Mouse (Mus musculus): ENCODE results near the gene Hnf1a. TPM values are rescaled to one million over a fixed set of nuclear protein-coding genes. Genes with fewer than 3 reads are reported as not detected.
"Not testable (repeated sequence)": the region's sequence is repeated elsewhere in the genome, so short reads cannot be mapped to it uniquely, and the experiment has no call there.

Hnf1a gene
- total RNA-seq, 2 experiments from 2014 or later, result not detected

- no peak for DNase-seq (ENCODE audit: extremely low spot score in 1 of 2, low spot score in 1 of 2)
Measured at GRCm38 (mm10) chr5:114949812-114950211, 21.1 kb downstream of the Hnf1a start.

- DNase-seq (ENCODE audit: extremely low spot score in 1 of 2, low spot score in 1 of 2), result peak in 1 of 2 experiments; percentile 29
Measured at GRCm38 (mm10) chr5:114949316-114949715, 21.6 kb downstream of the Hnf1a start.

GRCm38 (mm10) chr5:114948891-114949290 lies 22.0 kb downstream of the Hnf1a start:
- peak in 1 of 2 experiments; percentile 21 for DNase-seq (ENCODE audit: extremely low spot score in 1 of 2, low spot score in 1 of 2)

GRCm38 (mm10) chr5:114945072-114945471 lies 25.8 kb downstream of the Hnf1a start:
- DNase-seq (ENCODE audit: extremely low spot score in 1 of 2, low spot score in 1 of 2), result no peak

- DNase-seq (ENCODE audit: extremely low spot score in 1 of 2, low spot score in 1 of 2), result no peak
Measured at GRCm38 (mm10) chr5:114942766-114943130, 28.1 kb downstream of the Hnf1a start.

GRCm38 (mm10) chr5:114942074-114942765 lies 28.7 kb downstream of the Hnf1a start, which contains the start of gene 2210016L21Rik:
TSS of gene 2210016L21Rik (plus strand) at chr5:114942158.
- peak; percentile 71 to 76 for DNase-seq (ENCODE audit: extremely low spot score in 1 of 2, low spot score in 1 of 2)

GRCm38 (mm10) chr5:114941138-114941537 lies 29.8 kb downstream of the Hnf1a start:
- not testable (repeated sequence) for DNase-seq (ENCODE audit: extremely low spot score in 1 of 2, low spot score in 1 of 2)

GRCm38 (mm10) chr5:114935838-114936237 lies 35.1 kb downstream of the Hnf1a start:
- DNase-seq (ENCODE audit: extremely low spot score in 1 of 2, low spot score in 1 of 2), result no peak

GRCm38 (mm10) chr5:114933206-114933605 lies 37.7 kb downstream of the Hnf1a start:
- DNase-seq (ENCODE audit: extremely low spot score in 1 of 2, low spot score in 1 of 2), result no peak

- no peak for DNase-seq (ENCODE audit: extremely low spot score in 1 of 2, low spot score in 1 of 2)
Measured at GRCm38 (mm10) chr5:114931626-114932025, 39.3 kb downstream of the Hnf1a start.

- no peak for DNase-seq (ENCODE audit: extremely low spot score in 1 of 2, low spot score in 1 of 2)
Measured at GRCm38 (mm10) chr5:114926753-114927152, 44.1 kb downstream of the Hnf1a start.

- DNase-seq (ENCODE audit: extremely low spot score in 1 of 2, low spot score in 1 of 2), result no peak
Measured at GRCm38 (mm10) chr5:114926153-114926684, 44.7 kb downstream of the Hnf1a start.

- no peak for DNase-seq (ENCODE audit: extremely low spot score in 1 of 2, low spot score in 1 of 2)
Measured at GRCm38 (mm10) chr5:114922998-114923473, 47.9 kb downstream of the Hnf1a start, which contains the start of gene Oasl1. TSS of gene Oasl1 (plus strand) at chr5:114923240.

GRCm38 (mm10) chr5:114922366-114922731 lies 48.5 kb downstream of the Hnf1a start:
- no peak for DNase-seq (ENCODE audit: extremely low spot score in 1 of 2, low spot score in 1 of 2)

GRCm38 (mm10) chr5:114921551-114922365 lies 49.1 kb downstream of the Hnf1a start:
- no peak for DNase-seq (ENCODE audit: extremely low spot score in 1 of 2, low spot score in 1 of 2)

- not testable (repeated sequence) for DNase-seq (ENCODE audit: extremely low spot score in 1 of 2, low spot score in 1 of 2)
Measured at GRCm38 (mm10) chr5:114917357-114917756, 53.5 kb downstream of the Hnf1a start.

GRCm38 (mm10) chr5:114916777-114917176 lies 54.1 kb downstream of the Hnf1a start:
- DNase-seq (ENCODE audit: extremely low spot score in 1 of 2, low spot score in 1 of 2), result no peak

GRCm38 (mm10) chr5:114915854-114916253 lies 55.0 kb downstream of the Hnf1a start:
- DNase-seq (ENCODE audit: extremely low spot score in 1 of 2, low spot score in 1 of 2), result no peak

GRCm38 (mm10) chr5:114914855-114915254 lies 56.0 kb downstream of the Hnf1a start:
- no peak for DNase-seq (ENCODE audit: extremely low spot score in 1 of 2, low spot score in 1 of 2)

GRCm38 (mm10) chr5:114913686-114914085 lies 57.2 kb downstream of the Hnf1a start:
- no peak for DNase-seq (ENCODE audit: extremely low spot score in 1 of 2, low spot score in 1 of 2)
